Mouse (Mus musculus): ENCODE data around the gene Dst.

GRCm38 (mm10) chr1:34130804-34131203 is 222.8 kb downstream of the Dst start:
- TF ChIP-seq CTCF (IDR thresholded peaks at IDR 0.05; ENCODE audit: low read depth, low read length): no peak
- no peak for TF ChIP-seq POLR2AphosphoS5 (IDR thresholded peaks at IDR 0.05; ENCODE audit: insufficient replicate concordance, low read depth, low read length)
